Mouse (Mus musculus): ENCODE data around the gene Gm28778.
"Not testable (repeated sequence)": the region's sequence is repeated elsewhere in the genome, so short reads cannot be mapped to it uniquely, and the experiment has no call there.

Gm28778 gene

DNA sequence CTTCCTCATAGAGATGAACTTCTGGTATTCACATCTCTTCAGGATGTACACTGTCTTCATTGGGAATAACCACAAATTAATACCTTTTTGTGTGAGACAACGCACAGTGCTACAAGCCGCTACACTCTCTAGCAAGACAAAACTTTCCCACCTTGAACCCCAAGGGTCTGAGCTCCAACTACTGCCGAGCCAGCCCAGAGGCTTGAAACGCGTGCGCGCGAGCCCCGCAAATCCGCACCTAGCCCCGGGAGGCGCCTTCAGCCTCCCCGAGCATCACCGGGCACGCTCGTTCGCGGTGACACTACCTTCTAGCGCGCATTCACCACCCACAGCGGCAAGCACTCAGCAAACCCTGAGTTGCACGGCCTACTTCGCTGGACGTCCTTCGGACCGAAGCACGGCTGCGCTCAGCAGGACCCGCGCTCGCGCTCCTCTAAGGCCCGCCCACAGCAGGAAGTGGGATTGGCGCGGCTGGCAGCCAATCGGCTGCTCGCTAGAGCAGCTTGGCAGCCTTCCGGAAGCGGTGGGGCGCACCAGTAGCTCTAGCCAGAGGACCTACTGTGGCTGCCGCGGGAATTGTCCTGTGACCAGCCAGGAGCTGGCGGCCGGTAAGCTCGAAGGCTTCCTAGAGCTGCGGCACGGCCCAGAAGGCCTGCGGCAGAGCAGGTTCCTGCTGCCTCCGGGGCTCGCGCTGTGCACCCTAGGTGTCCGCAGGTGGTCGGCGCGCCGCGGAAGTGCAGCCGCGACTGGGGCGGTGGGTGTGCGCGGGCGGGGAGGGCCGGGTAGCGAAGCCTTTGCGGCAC lies at the start of gene Gm28778, which contains the start of the genes Pms1 and Ormdl1:
Gm28778 (plus strand) TSS at position 531 of the 803 bp plus-strand sequence.
Pms1 (minus strand) TSS at position 438 of the 803 bp plus-strand sequence.
Ormdl1 (plus strand) TSS at position 515 of the 803 bp plus-strand sequence.
- DNase-seq (ENCODE audit: low read depth): peak; percentile 98

DNA sequence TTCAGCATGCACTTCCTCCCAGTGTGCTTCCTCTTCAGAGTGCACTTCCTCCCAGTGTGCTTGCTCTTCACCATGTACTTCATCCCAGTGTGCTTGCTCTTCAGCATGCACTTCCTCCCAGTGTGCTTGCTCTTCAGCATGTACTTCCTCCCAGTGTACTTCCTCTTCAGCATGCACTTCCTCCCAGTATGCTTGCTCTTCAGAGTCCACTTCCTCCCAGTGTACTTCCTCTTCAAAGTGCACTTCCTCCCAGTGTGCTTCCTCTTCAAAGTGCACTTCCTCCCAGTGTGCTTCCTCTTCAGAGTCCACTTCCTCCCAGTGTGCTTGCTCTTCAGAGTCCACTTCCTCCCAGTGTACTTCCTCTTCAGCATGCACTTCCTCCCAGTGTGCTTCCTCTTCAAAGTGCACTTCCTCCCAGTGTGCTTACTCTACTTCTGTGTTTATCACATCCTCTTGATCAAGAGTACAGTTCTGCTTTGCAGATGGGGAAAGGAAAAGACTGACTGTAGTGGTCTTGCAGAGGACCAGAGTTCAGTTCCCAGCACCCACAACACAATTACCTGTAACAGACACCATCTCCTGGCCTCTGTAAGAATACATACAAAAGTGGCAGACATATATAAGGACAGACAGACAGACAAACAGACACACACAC lies 31.8 kb upstream of the Gm28778 start:
- DNase-seq (ENCODE audit: low read depth): not testable (repeated sequence)

- DNase-seq (ENCODE audit: low read depth): no peak
Measured at GRCm38 (mm10) chr1:53269901-53270300, 27.0 kb upstream of the Gm28778 start.

GRCm38 (mm10) chr1:53272646-53273045 lies 24.3 kb upstream of the Gm28778 start:
- DNase-seq (ENCODE audit: low read depth): peak; percentile 63

- no peak for DNase-seq (ENCODE audit: low read depth)
Measured at GRCm38 (mm10) chr1:53291197-53291596, 5.7 kb upstream of the Gm28778 start.

DNA sequence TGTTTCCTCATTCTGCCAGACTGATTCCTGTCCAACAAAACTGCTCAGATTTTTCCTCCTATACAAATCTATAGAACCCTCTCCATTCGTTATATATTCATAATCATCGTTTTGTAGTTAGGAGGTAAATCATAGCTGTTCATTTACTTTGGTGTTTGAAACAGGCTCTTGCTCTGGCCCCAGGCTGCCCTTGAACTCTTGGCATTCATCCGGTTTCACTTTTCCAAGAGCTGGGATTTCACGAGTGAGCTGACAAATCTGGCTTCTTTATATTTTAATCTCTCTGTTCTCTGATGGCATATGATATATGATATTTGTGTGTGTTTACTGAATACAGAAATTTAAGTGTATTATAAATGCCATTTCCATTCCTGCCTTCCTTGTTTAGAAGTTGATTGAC lies 3.6 kb downstream of the Gm28778 start:
- no peak for DNase-seq (ENCODE audit: low read depth)

- DNase-seq (ENCODE audit: low read depth): peak; percentile 90
Measured at GRCm38 (mm10) chr1:53312989-53313967, 16.4 kb downstream of the Gm28778 start, which contains the start of gene Osgepl1. Gene Osgepl1 (plus strand): TSS chr1:53313624.

GRCm38 (mm10) chr1:53321662-53322344 lies 24.9 kb downstream of the Gm28778 start:
- no peak for DNase-seq (ENCODE audit: low read depth)

- DNase-seq (ENCODE audit: low read depth): no peak
Measured at GRCm38 (mm10) chr1:53323254-53323653, 26.3 kb downstream of the Gm28778 start.

- no peak for DNase-seq (ENCODE audit: low read depth)
Measured at GRCm38 (mm10) chr1:53324277-53324676, 27.4 kb downstream of the Gm28778 start.

DNA sequence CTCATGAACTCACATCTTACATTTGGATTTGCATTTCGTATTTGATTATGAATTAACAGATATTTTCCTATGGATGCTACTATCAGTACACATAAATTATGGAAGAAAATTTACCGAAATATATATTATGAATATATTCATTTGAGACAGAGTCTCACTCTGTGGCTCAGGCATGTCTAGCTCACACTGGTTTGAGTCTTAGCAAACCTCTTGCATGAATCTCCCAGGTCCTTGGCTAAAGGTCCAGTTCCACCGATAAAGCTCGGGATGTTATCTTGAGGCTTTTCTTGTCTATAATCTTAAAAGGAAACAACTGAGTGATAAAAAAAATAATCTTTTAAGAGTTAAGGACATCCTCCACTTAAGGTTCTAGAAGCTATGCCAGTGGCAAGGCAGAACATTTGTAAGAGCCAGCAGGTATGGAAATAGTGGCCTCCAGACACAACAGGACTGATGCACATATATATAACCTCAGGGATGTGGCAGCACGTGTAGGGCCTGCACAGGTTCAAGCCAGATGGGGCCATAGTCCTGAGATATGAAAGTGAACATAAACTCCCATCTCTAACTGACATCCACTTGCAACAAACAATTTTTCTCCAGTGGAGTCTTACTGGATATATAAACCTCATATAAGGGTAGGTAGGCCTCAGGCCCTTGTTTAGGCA lies 28.1 kb downstream of the Gm28778 start:
- no peak for DNase-seq (ENCODE audit: low read depth)

DNA sequence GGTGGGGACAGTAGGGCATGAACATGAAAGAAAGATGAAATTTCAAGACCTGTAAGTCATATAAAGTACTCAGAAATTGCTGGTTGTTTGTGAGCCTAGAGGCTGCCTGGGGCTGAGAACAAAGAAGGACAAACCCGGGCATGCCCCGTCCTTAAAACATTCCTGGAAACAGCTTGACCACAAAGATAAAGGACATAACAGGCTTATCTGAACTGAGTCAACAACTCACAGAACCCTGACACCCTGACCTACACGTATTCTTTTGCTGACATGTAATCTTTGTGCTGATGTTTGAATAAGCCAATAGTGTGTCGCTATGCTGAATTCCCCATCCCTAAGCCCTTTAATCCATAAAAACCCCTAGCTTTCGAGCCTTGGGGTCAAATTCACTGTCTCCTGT lies 36.6 kb downstream of the Gm28778 start:
- DNase-seq (ENCODE audit: low read depth): not testable (repeated sequence)

GRCm38 (mm10) chr1:53335465-53335864 lies 38.6 kb downstream of the Gm28778 start:
- DNase-seq (ENCODE audit: low read depth): no peak

GRCm38 (mm10) chr1:53337403-53337802 lies 40.5 kb downstream of the Gm28778 start:
- DNase-seq (ENCODE audit: low read depth): not testable (repeated sequence)

DNA sequence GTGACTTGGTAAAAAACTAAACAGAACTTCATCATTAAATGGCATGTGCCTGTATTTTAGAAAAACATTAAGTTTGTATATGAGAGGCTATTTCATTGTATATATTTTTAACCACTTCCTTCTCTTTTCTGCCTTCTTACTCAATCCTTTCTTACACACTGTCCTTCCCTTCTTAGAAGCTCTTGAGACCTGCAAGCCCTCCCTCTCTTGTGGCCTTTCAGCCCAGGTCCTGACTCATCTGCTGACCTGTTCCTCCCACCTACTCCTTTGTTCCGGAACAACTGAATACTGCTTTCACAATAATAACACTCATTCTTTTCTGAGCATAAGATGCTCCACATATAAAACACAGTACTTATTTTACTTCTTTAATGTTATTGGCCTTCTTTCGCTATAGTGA lies 44.2 kb downstream of the Gm28778 start:
- DNase-seq (ENCODE audit: low read depth): no peak

GRCm38 (mm10) chr1:53352327-53353261 lies 55.7 kb downstream of the Gm28778 start, which contains the start of the genes Asdurf, Gm28551 and Asnsd1:
Gene Asdurf (minus strand): TSS chr1:53352619.
Gene Gm28551 (minus strand): TSS chr1:53352667.
Gene Asnsd1 (minus strand): TSS chr1:53352752.
- DNase-seq (ENCODE audit: low read depth): peak; percentile 99

- DNase-seq (ENCODE audit: low read depth): no peak
Measured at GRCm38 (mm10) chr1:53358988-53359387, 62.1 kb downstream of the Gm28778 start.

Measured in NIH3T3 (cell line).